Mouse (Mus musculus): ENCODE results near the gene Arhgef2.
"Not testable (repeated sequence)": the region's sequence is repeated elsewhere in the genome, so short reads cannot be mapped to it uniquely, and the experiment has no call there.

Arhgef2 gene

GRCm38 (mm10) chr3:88591950-88592731 is 13.6 kb upstream of the Arhgef2 start:
- DNase-seq: peak; percentile 60

GRCm38 (mm10) chr3:88592942-88593576 is 12.7 kb upstream of the Arhgef2 start:
- DNase-seq: no peak

- peak; percentile 47 for DNase-seq
Observed at GRCm38 (mm10) chr3:88593893-88594580, 11.7 kb upstream of the Arhgef2 start.

- not testable (repeated sequence) for DNase-seq
Observed at GRCm38 (mm10) chr3:88596547-88596946, 9.2 kb upstream of the Arhgef2 start.

- DNase-seq: no peak
Observed at GRCm38 (mm10) chr3:88602466-88602865, 3.3 kb upstream of the Arhgef2 start.

- peak; percentile 88 for DNase-seq
Observed at GRCm38 (mm10) chr3:88603714-88604161, 2.0 kb upstream of the Arhgef2 start.

GRCm38 (mm10) chr3:88604863-88605262 is 903 bp upstream of the Arhgef2 start:
- DNase-seq: no peak

- peak; percentile 80 for DNase-seq
Observed at GRCm38 (mm10) chr3:88607065-88607757, 1.4 kb downstream of the Arhgef2 start.

- no peak for DNase-seq
Observed at GRCm38 (mm10) chr3:88607758-88608138, 2.0 kb downstream of the Arhgef2 start.

GRCm38 (mm10) chr3:88609066-88609465 is 3.3 kb downstream of the Arhgef2 start:
- peak; percentile 58 for DNase-seq

GRCm38 (mm10) chr3:88614418-88614817 is 8.7 kb downstream of the Arhgef2 start:
- no peak for DNase-seq

GRCm38 (mm10) chr3:88615117-88615516 is 9.4 kb downstream of the Arhgef2 start:
- peak; percentile 84 for DNase-seq

GRCm38 (mm10) chr3:88615902-88616391 is 10.2 kb downstream of the Arhgef2 start:
- DNase-seq: peak; percentile 40

- no peak for DNase-seq
Observed at GRCm38 (mm10) chr3:88616951-88617500, 11.3 kb downstream of the Arhgef2 start.

GRCm38 (mm10) chr3:88618074-88618871 is 12.5 kb downstream of the Arhgef2 start:
- peak; percentile 66 for DNase-seq

- peak; percentile 82 for DNase-seq
Observed at GRCm38 (mm10) chr3:88619113-88620097, 13.6 kb downstream of the Arhgef2 start.

GRCm38 (mm10) chr3:88620146-88620991 is 14.6 kb downstream of the Arhgef2 start:
- no peak for DNase-seq

- peak; percentile 77 for DNase-seq
Observed at GRCm38 (mm10) chr3:88620992-88621536, 15.3 kb downstream of the Arhgef2 start.

GRCm38 (mm10) chr3:88621537-88622112 is 15.9 kb downstream of the Arhgef2 start:
- DNase-seq: peak; percentile 80

Data from kidney, adult 11 months (tissue).